Mouse (Mus musculus) cerebellum, adult 2 months (tissue): Measurements from ENCODE around the gene Ctdnep1.

Experiments
- CTCF ChIP-seq: fragments of 200-500 bp; IDR thresholded peaks from 2 replicates; pipeline ENCODE4 v1.5.1; 2011; ENCODE audit warnings: low read depth, mild to moderate bottlenecking, control low read depth, low read length, moderate library complexity, borderline replicate concordance; ENCODE audit not compliant: insufficient read depth
- POLR2A ChIP-seq: fragments of 200-500 bp; IDR thresholded peaks from 2 replicates; pipeline ENCODE4 v1.6.1; 2011; ENCODE audit warnings: low read length, control low read depth, borderline replicate concordance; ENCODE audit not compliant: insufficient read depth

DNA sequence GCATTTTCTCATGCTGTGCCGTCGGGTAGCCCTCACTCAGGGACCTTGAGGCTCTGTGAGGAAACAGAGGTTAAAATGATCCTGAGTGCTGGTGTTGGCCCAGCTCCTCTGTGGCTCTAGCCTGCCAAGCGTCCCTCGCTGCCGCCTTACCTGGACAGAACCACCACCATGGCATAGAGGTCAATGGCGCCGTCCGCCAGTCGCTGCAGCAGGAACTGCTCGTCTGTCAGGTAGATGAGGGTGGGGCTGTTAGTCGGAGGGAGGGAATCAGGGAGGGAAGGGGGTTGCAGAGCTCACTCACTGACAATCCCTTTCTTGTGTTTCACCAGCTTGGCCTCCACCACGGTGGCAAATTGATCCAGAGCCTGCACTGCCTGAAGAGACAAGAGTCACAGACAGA, 29.6 kb downstream of the Ctdnep1 start:
- TF ChIP-seq CTCF = no peak
- TF ChIP-seq POLR2A = no peak
